Mouse (Mus musculus): ENCODE measurements at regions not wholly inside any gene's neighbourhood (a gene's known extent, or its start where the extent isn't known, plus 50 kb on each side); places are given as distances from the start of the nearest gene placed in this dataset.

- TF ChIP-seq POLR2A (IDR thresholded peaks at IDR 0.05; ENCODE audit: insufficient read depth, low read depth, low read length) (no peak), CTCF (IDR thresholded peaks at IDR 0.05) (no peak)
Observed at GRCm38 (mm10) chr4:105961686-105962360, 172.2 kb downstream of the Gm12728 start.
